Mouse (Mus musculus): ENCODE measurements around the gene Qtrt2. TPM values are rescaled to one million over a fixed set of nuclear protein-coding genes. Genes with fewer than 3 reads are reported as not detected.

The Qtrt2 gene
- polyA plus RNA-seq (2016; fragmentation: Nextera tagmentation; extraction: Ambion mirVana) = 33.2 and 36.4 TPM in 2 replicates

GRCm38 (mm10) chr16:43926341-43926859 is at the start of gene Qtrt2:
Qtrt2 (minus strand) TSS chr16:43926809.
- no peak for ATAC-seq (ENCODE audit: insufficient number of reproducible peaks, insufficient read depth, low FRiP score, low TSS enrichment)
- Histone ChIP-seq H3K4me3 (no peak within 1 kb of the TSS), H3K27me3 (no peaks in the 10 kb centered on the region), H3K9me3 (no peaks in the 10 kb centered on the region), H3K4me2 (replicated peaks) (no peak within 1 kb of the TSS), H3K36me3 (no peaks in the 10 kb centered on the region), H3K4me1 (no peaks in the 10 kb centered on the region), H3K9ac (no peak within 1 kb of the TSS), H3K27ac (no peak within 1 kb of the TSS)
- 78% methylated on average over 6 of the region's 6 CpGs for WGBS

GRCm38 (mm10) chr16:43973606-43974220 is 47.1 kb upstream of the Qtrt2 start:
- Histone ChIP-seq H3K4me3 (no peak overlapping the region), H3K27ac (no peak overlapping the region), H3K4me1 (no peaks in the 10 kb centered on the region), H3K27me3 (no peaks in the 10 kb centered on the region), H3K36me3 (no peaks in the 10 kb centered on the region), H3K9me3 (no peaks in the 10 kb centered on the region), H3K4me2 (replicated peaks) (no peak overlapping the region), H3K9ac (no peak overlapping the region)
- WGBS = 71% methylated on average over 22 of the region's 22 CpGs
- no peak for ATAC-seq (ENCODE audit: insufficient number of reproducible peaks, insufficient read depth, low FRiP score, low TSS enrichment)

- no peak for ATAC-seq (ENCODE audit: insufficient number of reproducible peaks, insufficient read depth, low FRiP score, low TSS enrichment)
- no peaks in the 10 kb centered on the region for H3K36me3 ChIP-seq
These were observed 46.5 kb upstream of the Qtrt2 start for GRCm38 (mm10) chr16:43973147-43973546.

GRCm38 (mm10) chr16:43972391-43972790 is 45.8 kb upstream of the Qtrt2 start:
- Histone ChIP-seq H3K9ac (no peak overlapping the region), H3K9me3 (no peaks in the 10 kb centered on the region), H3K4me3 (no peak overlapping the region), H3K27me3 (no peaks in the 10 kb centered on the region), H3K36me3 (no peaks in the 10 kb centered on the region), H3K4me1 (no peaks in the 10 kb centered on the region), H3K27ac (no peak overlapping the region), H3K4me2 (replicated peaks) (no peak overlapping the region)
- ATAC-seq (ENCODE audit: insufficient number of reproducible peaks, insufficient read depth, low FRiP score, low TSS enrichment) = no peak
- WGBS = 83% methylated on average over 2 of the region's 2 CpGs

More at GRCm38 (mm10) chr16:43973147-43973546, 46.5 kb upstream of the Qtrt2 start:
- Histone ChIP-seq H3K27ac (no peak overlapping the region), H3K4me3 (no peak overlapping the region), H3K4me2 (replicated peaks) (no peak overlapping the region), H3K9ac (no peak overlapping the region), H3K9me3 (no peaks in the 10 kb centered on the region), H3K4me1 (no peaks in the 10 kb centered on the region), H3K27me3 (no peaks in the 10 kb centered on the region)
- WGBS = 93% methylated on average over 11 of the region's 11 CpGs

- no peak overlapping the region for H3K27ac ChIP-seq
- H3K4me3 ChIP-seq = no peak overlapping the region
- no peaks in the 10 kb centered on the region for H3K27me3 ChIP-seq
- H3K4me2 ChIP-seq (replicated peaks) = no peak overlapping the region
- H3K4me1 ChIP-seq = no peaks in the 10 kb centered on the region
- 95% methylated on average over 9 of the region's 9 CpGs for whole genome bisulfite sequencing
- no peaks in the 10 kb centered on the region for H3K36me3 ChIP-seq
- H3K9me3 ChIP-seq = no peaks in the 10 kb centered on the region
- no peak overlapping the region for H3K9ac ChIP-seq
- ATAC-seq (ENCODE audit: insufficient number of reproducible peaks, insufficient read depth, low FRiP score, low TSS enrichment) = no peak
These were observed 45.1 kb upstream of the Qtrt2 start for GRCm38 (mm10) chr16:43971741-43972140.

- no peak overlapping the region for H3K4me2 ChIP-seq (replicated peaks)
- WGBS = 91% methylated on average over 11 of the region's 11 CpGs
These were observed 44.6 kb upstream of the Qtrt2 start for GRCm38 (mm10) chr16:43971189-43971588.

GRCm38 (mm10) chr16:43970426-43970825 is 43.8 kb upstream of the Qtrt2 start:
- no peak overlapping the region for H3K4me2 ChIP-seq (replicated peaks)
- no peak overlapping the region for H3K9ac ChIP-seq
- H3K36me3 ChIP-seq = no peaks in the 10 kb centered on the region
- no peak for ATAC-seq (ENCODE audit: insufficient number of reproducible peaks, insufficient read depth, low FRiP score, low TSS enrichment)
- no peak overlapping the region for H3K27ac ChIP-seq
- no peaks in the 10 kb centered on the region for H3K9me3 ChIP-seq
- WGBS = 85% methylated on average over 3 of the region's 3 CpGs
- H3K4me1 ChIP-seq = no peaks in the 10 kb centered on the region
- no peak overlapping the region for H3K4me3 ChIP-seq
- H3K27me3 ChIP-seq = no peaks in the 10 kb centered on the region

More at GRCm38 (mm10) chr16:43971189-43971588, 44.6 kb upstream of the Qtrt2 start:
- H3K9ac ChIP-seq = no peak overlapping the region
- H3K4me3 ChIP-seq = no peak overlapping the region
- no peak for ATAC-seq (ENCODE audit: insufficient number of reproducible peaks, insufficient read depth, low FRiP score, low TSS enrichment)
- no peak overlapping the region for H3K27ac ChIP-seq
- H3K36me3 ChIP-seq = no peaks in the 10 kb centered on the region
- H3K4me1 ChIP-seq = no peaks in the 10 kb centered on the region
- no peaks in the 10 kb centered on the region for H3K9me3 ChIP-seq
- no peaks in the 10 kb centered on the region for H3K27me3 ChIP-seq

GRCm38 (mm10) chr16:43965781-43966389 is 39.3 kb upstream of the Qtrt2 start:
- Histone ChIP-seq H3K4me3 (no peak overlapping the region), H3K27me3 (no peaks in the 10 kb centered on the region), H3K9me3 (no peaks in the 10 kb centered on the region), H3K4me2 (replicated peaks) (no peak overlapping the region), H3K27ac (no peak overlapping the region), H3K36me3 (no peaks in the 10 kb centered on the region), H3K9ac (no peak overlapping the region), H3K4me1 (no peaks in the 10 kb centered on the region)
- WGBS = 87% methylated on average over 13 of the region's 13 CpGs
- no peak for ATAC-seq (ENCODE audit: insufficient number of reproducible peaks, insufficient read depth, low FRiP score, low TSS enrichment)

- H3K9ac ChIP-seq = no peak overlapping the region
- H3K4me1 ChIP-seq = no peaks in the 10 kb centered on the region
- no peaks in the 10 kb centered on the region for H3K9me3 ChIP-seq
- no peak overlapping the region for H3K27ac ChIP-seq
- H3K27me3 ChIP-seq = no peaks in the 10 kb centered on the region
- 73% methylated on average over 3 of the region's 3 CpGs for WGBS
- no peak overlapping the region for H3K4me2 ChIP-seq (replicated peaks)
- H3K36me3 ChIP-seq = peaks cover 3% of the 10 kb centered on the region; the same call in 1 of the 2 replicates
- H3K4me3 ChIP-seq = no peak overlapping the region
- no peak for ATAC-seq (ENCODE audit: insufficient number of reproducible peaks, insufficient read depth, low FRiP score, low TSS enrichment)
These were observed 37.2 kb upstream of the Qtrt2 start for GRCm38 (mm10) chr16:43963780-43964179.

- H3K9ac ChIP-seq = no peak overlapping the region
- WGBS = 93% methylated on average over 9 of the region's 9 CpGs
- H3K27ac ChIP-seq = no peak overlapping the region
- no peaks in the 10 kb centered on the region for H3K9me3 ChIP-seq
- H3K4me1 ChIP-seq = no peaks in the 10 kb centered on the region
- H3K4me3 ChIP-seq = no peak overlapping the region
- peaks cover 3% of the 10 kb centered on the region; the same call in 1 of the 2 replicates for H3K36me3 ChIP-seq
- H3K4me2 ChIP-seq (replicated peaks) = no peak overlapping the region
- ATAC-seq (ENCODE audit: insufficient number of reproducible peaks, insufficient read depth, low FRiP score, low TSS enrichment) = no peak
- no peaks in the 10 kb centered on the region for H3K27me3 ChIP-seq
These were observed 36.7 kb upstream of the Qtrt2 start for GRCm38 (mm10) chr16:43963291-43963690.

GRCm38 (mm10) chr16:43958038-43958437 is 31.4 kb upstream of the Qtrt2 start:
- H3K9ac ChIP-seq = no peak overlapping the region
- no peak overlapping the region for H3K4me2 ChIP-seq (replicated peaks)
- WGBS = 57% methylated on average over 4 of the region's 4 CpGs
- ATAC-seq (ENCODE audit: insufficient number of reproducible peaks, insufficient read depth, low FRiP score, low TSS enrichment) = no peak
- peaks cover 3% of the 10 kb centered on the region; the same call in 1 of the 2 replicates for H3K36me3 ChIP-seq
- no peaks in the 10 kb centered on the region for H3K4me1 ChIP-seq
- no peaks in the 10 kb centered on the region for H3K9me3 ChIP-seq
- H3K4me3 ChIP-seq = no peak overlapping the region
- H3K27me3 ChIP-seq = no peaks in the 10 kb centered on the region
- no peak overlapping the region for H3K27ac ChIP-seq

GRCm38 (mm10) chr16:43954913-43955312 is 28.3 kb upstream of the Qtrt2 start:
- no peaks in the 10 kb centered on the region for H3K9me3 ChIP-seq
- H3K4me3 ChIP-seq = no peak overlapping the region
- ATAC-seq (ENCODE audit: insufficient number of reproducible peaks, insufficient read depth, low FRiP score, low TSS enrichment) = no peak
- H3K36me3 ChIP-seq = no peaks in the 10 kb centered on the region; the same call in 1 of the 2 replicates
- H3K27me3 ChIP-seq = no peaks in the 10 kb centered on the region
- H3K4me2 ChIP-seq (replicated peaks) = no peak overlapping the region
- H3K27ac ChIP-seq = no peak overlapping the region
- WGBS = 79% methylated on average over 6 of the region's 6 CpGs
- no peaks in the 10 kb centered on the region for H3K4me1 ChIP-seq
- no peak overlapping the region for H3K9ac ChIP-seq

Data from embryonic facial prominence, embryonic 12.5 days (tissue).